Mouse (Mus musculus): Measurements from ENCODE around the gene Bcl2l11.

GRCm38 (mm10) chr2:128169486-128169885 is 43.6 kb downstream of the Bcl2l11 start:
- TF ChIP-seq EP300 (IDR thresholded peaks at IDR 0.05; ENCODE audit: insufficient read depth, low read depth, low read length) (no peak), CTCF (IDR thresholded peaks at IDR 0.05) (no peak), POLR2A (IDR thresholded peaks at IDR 0.05; ENCODE audit: insufficient read depth, low read depth, low read length) (no peak)
